Mouse (Mus musculus) CH12.LX (cell line): ENCODE results near the gene Mfsd14a.

Experiments
- BHLHE40 ChIP-seq: IDR thresholded peaks from 2 replicates; pipeline ENCODE4 v1.6.1; 2011; ENCODE audit warnings: mild to moderate bottlenecking, low read depth, low read length, improper control_type of control experiment
- CTCF ChIP-seq, 2 experiments: IDR thresholded peaks in 1 of 2; conservative IDR thresholded peaks in 1 of 2; 2 replicates each; pipeline ENCODE4 v1.5.1; 2011 to 2012; ENCODE audit warnings: low read depth in 2 of 2, low read length in 2 of 2, improper control_type of control experiment in 1 of 2, inconsistent platforms in 1 of 2, mild to moderate bottlenecking in 1 of 2, moderate library complexity in 1 of 2
- ELF1 ChIP-seq: IDR thresholded peaks from 2 replicates; pipeline ENCODE4 v1.6.1; 2014; ENCODE audit warnings: low read depth, mild to moderate bottlenecking, inconsistent platforms, low read length, improper control_type of control experiment
- MAX ChIP-seq: IDR thresholded peaks from 2 replicates; pipeline ENCODE4 v1.6.1; 2011; ENCODE audit warnings: low read length, improper control_type of control experiment
- NELFE ChIP-seq: IDR thresholded peaks from 2 replicates; pipeline ENCODE4 v1.6.1; 2011; ENCODE audit warnings: low read depth, low read length, improper control_type of control experiment
- NRF1 ChIP-seq: IDR thresholded peaks from 2 replicates; pipeline ENCODE4 v1.6.1; 2014; ENCODE audit warnings: low read depth, mild to moderate bottlenecking, inconsistent platforms, low read length, improper control_type of control experiment, moderate library complexity
- POLR2A ChIP-seq: IDR thresholded peaks from 2 replicates; pipeline ENCODE4 v1.6.1; 2011; ENCODE audit warnings: low read depth, mild to moderate bottlenecking, improper control_type of control experiment, low read length
- UBTF ChIP-seq: IDR thresholded peaks from 2 replicates; pipeline ENCODE4 v1.6.1; 2012; ENCODE audit warnings: low read depth, mild to moderate bottlenecking, inconsistent platforms, low read length, improper control_type of control experiment, moderate library complexity

DNA sequence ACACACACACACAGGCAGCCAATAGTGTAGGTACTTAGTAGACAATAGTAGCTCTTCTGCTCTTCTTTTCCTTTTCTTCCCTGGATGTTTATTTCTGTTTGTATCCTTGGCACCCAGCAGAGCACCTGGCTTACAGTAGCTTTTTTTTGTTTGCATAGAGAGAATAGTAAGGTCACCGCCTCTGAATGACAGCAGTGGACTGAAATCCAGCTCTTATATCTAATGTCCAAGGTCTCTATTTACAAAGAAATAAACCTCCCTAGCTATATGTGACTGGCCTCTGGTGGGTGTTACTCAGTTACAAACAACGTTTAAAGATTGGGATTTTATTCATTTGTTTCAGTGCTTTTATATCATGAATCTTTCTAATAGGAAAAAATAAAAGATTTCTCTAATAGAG, 62.8 kb downstream of the Mfsd14a start:
- TF ChIP-seq BHLHE40 (no peak), NELFE (no peak), POLR2A (no peak), ELF1 (no peak), MAX (no peak), CTCF (conservative IDR thresholded peaks at IDR 0.05 in 1 of 2, IDR thresholded peaks at IDR 0.05 in 1 of 2; ENCODE audit: low read depth in 2 of 2, low read length in 2 of 2) (no peak), NRF1 (no peak), UBTF (no peak)
